Mouse (Mus musculus): ENCODE measurements around the gene Fam205a4. TPM values are rescaled to one million over a fixed set of nuclear protein-coding genes. Genes with fewer than 3 reads are reported as not detected.
"Not testable (repeated sequence)": the region's sequence is repeated elsewhere in the genome, so short reads cannot be mapped to it uniquely, and the experiment has no call there.

Fam205a4 gene
- total RNA-seq (2021): 1 to 10 TPM; 3.9 to 4.0 TPM

GRCm38 (mm10) chr4:41965758-41966157 lies at the start of gene Fam205a4:
Fam205a4 (plus strand) TSS chr4:41966058.
- DNase-seq; intact Hi-C loops (cut with DNase I): not testable (repeated sequence)

GRCm38 (mm10) chr4:41941272-41941671 lies 24.6 kb upstream of the Fam205a4 start, which contains the start of gene Gm20878:
Gm20878 (plus strand) TSS chr4:41941572.
- DNase-seq; intact Hi-C loops (cut with DNase I): not testable (repeated sequence)

Other genes starting within 250 kb of the Fam205a4 start
- gene Dctn3, start 242.9 kb upstream of the Fam205a4 start, total RNA-seq (2021): 100 to 1,000 TPM; 161 to 166 TPM
- gene Arid3c, start 234.9 kb upstream of the Fam205a4 start, total RNA-seq (2021): under 1 TPM; 0.22 to 0.26 TPM
- 10 to 100 TPM; 52.7 to 54.4 TPM for gene Galt, start 210.8 kb upstream of the Fam205a4 start, total RNA-seq (2021)
- 10 to 100 TPM; 45.7 to 49.7 TPM for gene Sigmar1, start 209.9 kb upstream of the Fam205a4 start, total RNA-seq (2021)
- 100 to 1,000 TPM; 256 to 262 TPM for gene Ccl27a, start 191.8 kb upstream of the Fam205a4 start, total RNA-seq (2021)
- gene Gm21541, start 62.4 kb upstream of the Fam205a4 start, total RNA-seq (2021): not detected
- gene Gm20878, start 24.5 kb upstream of the Fam205a4 start, total RNA-seq (2021): 10 to 100 TPM; 43.5 to 46.2 TPM
- 1 to 10 TPM; 4.4 to 7.4 TPM for gene Gm21093, start 68.7 kb downstream of the Fam205a4 start, total RNA-seq (2021)
- gene Gm3893, start 125.1 kb downstream of the Fam205a4 start, total RNA-seq (2021): not detected
- gene Gm13304, start 148.8 kb downstream of the Fam205a4 start, total RNA-seq (2021): 1 to 10 TPM in 1 of 2 experiments, not detected in 1; 7.7 TPM
- gene Gm13306, start 187.4 kb downstream of the Fam205a4 start, total RNA-seq (2021): 10 to 100 TPM; 19.8 to 24.4 TPM
- 1 to 10 TPM in 1 of 2 experiments, under 1 TPM in 1; 0.72 to 1.1 TPM for gene Gm13305, start 202.5 kb downstream of the Fam205a4 start, total RNA-seq (2021)